Mouse (Mus musculus): ENCODE measurements at regions not wholly inside any gene's neighbourhood (a gene's known extent, or its start where the extent isn't known, plus 50 kb on each side); places are given as distances from the start of the nearest gene placed in this dataset.

GRCm38 (mm10) chr11:90855731-90856130, 167.6 kb upstream of the Tom1l1 start:
- Histone ChIP-seq H3K36me3 (ENCODE audit: control insufficient read depth, insufficient read depth, low read length) (no peaks in the 10 kb centered on the region), H3K4me2 (ENCODE audit: low read depth) (no peak overlapping the region), H3K9ac (ENCODE audit: low read length) (no peak overlapping the region), H3K4me1 (ENCODE audit: control insufficient read depth, insufficient read depth, low read length) (no peaks in the 10 kb centered on the region), H3K27ac (ENCODE audit: low read depth, low read length) (no peak overlapping the region), H3K27me3 (ENCODE audit: control insufficient read depth, insufficient read depth, low read length) (no peaks in the 10 kb centered on the region), H3K4me3 (ENCODE audit: low read depth, low read length) (no peak overlapping the region), H3K9me3 (ENCODE audit: control insufficient read depth, low read length) (no peaks in the 10 kb centered on the region)
- no peak for DNase-seq (ENCODE audit: low spot score)
- ATAC-seq (ENCODE audit: insufficient read depth, low FRiP score, low TSS enrichment) = no peak
- WGBS = 89% methylated on average over 1 of the region's 1 CpGs

- Histone ChIP-seq H3K4me1 (ENCODE audit: control insufficient read depth, insufficient read depth, low read length) (no peaks in the 10 kb centered on the region), H3K27ac (ENCODE audit: low read depth, low read length) (no peak overlapping the region), H3K9me3 (ENCODE audit: control insufficient read depth, low read length) (no peaks in the 10 kb centered on the region), H3K9ac (ENCODE audit: low read length) (no peak overlapping the region), H3K27me3 (ENCODE audit: control insufficient read depth, insufficient read depth, low read length) (no peaks in the 10 kb centered on the region), H3K36me3 (ENCODE audit: control insufficient read depth, insufficient read depth, low read length) (no peaks in the 10 kb centered on the region), H3K4me2 (ENCODE audit: low read depth) (no peak overlapping the region), H3K4me3 (ENCODE audit: low read depth, low read length) (no peak overlapping the region)
- ATAC-seq (ENCODE audit: insufficient read depth, low FRiP score, low TSS enrichment) (no peak), DNase-seq (ENCODE audit: low spot score) (no peak)
- WGBS = 79% methylated on average over 3 of the region's 3 CpGs
Measured at GRCm38 (mm10) chr11:90855324-90855723, 167.2 kb upstream of the Tom1l1 start.

GRCm38 (mm10) chr11:90851221-90851620, 163.1 kb upstream of the Tom1l1 start:
- Histone ChIP-seq H3K9ac (ENCODE audit: low read length) (no peak overlapping the region), H3K27me3 (ENCODE audit: control insufficient read depth, insufficient read depth, low read length) (no peaks in the 10 kb centered on the region), H3K27ac (ENCODE audit: low read depth, low read length) (no peak overlapping the region), H3K4me3 (ENCODE audit: low read depth, low read length) (no peak overlapping the region), H3K9me3 (ENCODE audit: control insufficient read depth, low read length) (no peaks in the 10 kb centered on the region), H3K4me2 (ENCODE audit: low read depth) (no peak overlapping the region), H3K4me1 (ENCODE audit: control insufficient read depth, insufficient read depth, low read length) (no peaks in the 10 kb centered on the region), H3K36me3 (ENCODE audit: control insufficient read depth, insufficient read depth, low read length) (no peaks in the 10 kb centered on the region)
- DNase-seq (ENCODE audit: low spot score) = no peak
- ATAC-seq (ENCODE audit: insufficient read depth, low FRiP score, low TSS enrichment) = no peak

- Histone ChIP-seq H3K4me2 (ENCODE audit: low read depth) (no peak overlapping the region), H3K4me1 (ENCODE audit: control insufficient read depth, insufficient read depth, low read length) (no peaks in the 10 kb centered on the region), H3K9ac (ENCODE audit: low read length) (no peak overlapping the region), H3K27me3 (ENCODE audit: control insufficient read depth, insufficient read depth, low read length) (no peaks in the 10 kb centered on the region), H3K36me3 (ENCODE audit: control insufficient read depth, insufficient read depth, low read length) (no peaks in the 10 kb centered on the region), H3K27ac (ENCODE audit: low read depth, low read length) (no peak overlapping the region), H3K9me3 (ENCODE audit: control insufficient read depth, low read length) (no peaks in the 10 kb centered on the region), H3K4me3 (ENCODE audit: low read depth, low read length) (no peak overlapping the region)
- DNase-seq (ENCODE audit: low spot score) (peak; percentile 23), ATAC-seq (ENCODE audit: insufficient read depth, low FRiP score, low TSS enrichment) (no peak)
- 82% methylated on average over 6 of the region's 6 CpGs for WGBS
Measured at GRCm38 (mm10) chr11:90844925-90845319, 156.8 kb upstream of the Tom1l1 start.

GRCm38 (mm10) chr11:90844266-90844924, 156.2 kb upstream of the Tom1l1 start:
- no peaks in the 10 kb centered on the region for H3K9me3 ChIP-seq (ENCODE audit: control insufficient read depth, low read length)
- no peak overlapping the region for H3K4me2 ChIP-seq (ENCODE audit: low read depth)
- H3K27me3 ChIP-seq (ENCODE audit: control insufficient read depth, insufficient read depth, low read length) = no peaks in the 10 kb centered on the region
- DNase-seq (ENCODE audit: low spot score) = no peak
- no peak for ATAC-seq (ENCODE audit: insufficient read depth, low FRiP score, low TSS enrichment)
- no peak overlapping the region for H3K9ac ChIP-seq (ENCODE audit: low read length)
- no peak overlapping the region for H3K4me3 ChIP-seq (ENCODE audit: low read depth, low read length)
- H3K36me3 ChIP-seq (ENCODE audit: control insufficient read depth, insufficient read depth, low read length) = no peaks in the 10 kb centered on the region
- WGBS = 60% methylated on average over 15 of the region's 15 CpGs
- no peaks in the 10 kb centered on the region for H3K4me1 ChIP-seq (ENCODE audit: control insufficient read depth, insufficient read depth, low read length)
- H3K27ac ChIP-seq (ENCODE audit: low read depth, low read length) = no peak overlapping the region

- Histone ChIP-seq H3K36me3 (ENCODE audit: control insufficient read depth, insufficient read depth, low read length) (no peaks in the 10 kb centered on the region), H3K27me3 (ENCODE audit: control insufficient read depth, insufficient read depth, low read length) (no peaks in the 10 kb centered on the region), H3K4me2 (ENCODE audit: low read depth) (no peak overlapping the region), H3K9ac (ENCODE audit: low read length) (no peak overlapping the region), H3K4me3 (ENCODE audit: low read depth, low read length) (no peak overlapping the region), H3K27ac (ENCODE audit: low read depth, low read length) (no peak overlapping the region), H3K9me3 (ENCODE audit: control insufficient read depth, low read length) (no peaks in the 10 kb centered on the region), H3K4me1 (ENCODE audit: control insufficient read depth, insufficient read depth, low read length) (no peaks in the 10 kb centered on the region)
- 93% methylated on average over 1 of the region's 1 CpGs for WGBS
- ATAC-seq (ENCODE audit: insufficient read depth, low FRiP score, low TSS enrichment) (no peak), DNase-seq (ENCODE audit: low spot score) (no peak)
Measured at GRCm38 (mm10) chr11:90838161-90838560, 150.0 kb upstream of the Tom1l1 start.

GRCm38 (mm10) chr11:90824761-90825160, 136.6 kb upstream of the Tom1l1 start:
- ATAC-seq (ENCODE audit: insufficient read depth, low FRiP score, low TSS enrichment) = no peak
- no peaks in the 10 kb centered on the region for H3K4me1 ChIP-seq (ENCODE audit: control insufficient read depth, insufficient read depth, low read length)

GRCm38 (mm10) chr11:90816727-90817126, 128.6 kb upstream of the Tom1l1 start:
- 70% methylated on average over 2 of the region's 2 CpGs for WGBS
- ATAC-seq (ENCODE audit: insufficient read depth, low FRiP score, low TSS enrichment) (no peak), DNase-seq (ENCODE audit: low spot score) (no peak)
- H3K36me3 ChIP-seq (ENCODE audit: control insufficient read depth, insufficient read depth, low read length) = no peaks in the 10 kb centered on the region
- H3K4me1 ChIP-seq (ENCODE audit: control insufficient read depth, insufficient read depth, low read length) = no peaks in the 10 kb centered on the region
- no peak overlapping the region for H3K27ac ChIP-seq (ENCODE audit: low read depth, low read length)
- no peak overlapping the region for H3K4me3 ChIP-seq (ENCODE audit: low read depth, low read length)
- no peak overlapping the region for H3K4me2 ChIP-seq (ENCODE audit: low read depth)
- no peaks in the 10 kb centered on the region for H3K9me3 ChIP-seq (ENCODE audit: control insufficient read depth, low read length)
- no peak overlapping the region for H3K9ac ChIP-seq (ENCODE audit: low read length)
- no peaks in the 10 kb centered on the region for H3K27me3 ChIP-seq (ENCODE audit: control insufficient read depth, insufficient read depth, low read length)

More at GRCm38 (mm10) chr11:90824761-90825160, 136.6 kb upstream of the Tom1l1 start:
- H3K27ac ChIP-seq (ENCODE audit: low read depth, low read length) = no peak overlapping the region
- H3K27me3 ChIP-seq (ENCODE audit: control insufficient read depth, insufficient read depth, low read length) = no peaks in the 10 kb centered on the region
- no peaks in the 10 kb centered on the region for H3K9me3 ChIP-seq (ENCODE audit: control insufficient read depth, low read length)
- H3K4me2 ChIP-seq (ENCODE audit: low read depth) = no peak overlapping the region
- H3K4me3 ChIP-seq (ENCODE audit: low read depth, low read length) = no peak overlapping the region
- WGBS = 76% methylated on average over 5 of the region's 5 CpGs
- no peak overlapping the region for H3K9ac ChIP-seq (ENCODE audit: low read length)
- no peaks in the 10 kb centered on the region for H3K36me3 ChIP-seq (ENCODE audit: control insufficient read depth, insufficient read depth, low read length)
- no peak for DNase-seq (ENCODE audit: low spot score)

GRCm38 (mm10) chr11:90814471-90814870, 126.3 kb upstream of the Tom1l1 start:
- WGBS = 84% methylated on average over 5 of the region's 5 CpGs
- H3K4me3 ChIP-seq (ENCODE audit: low read depth, low read length) = no peak overlapping the region
- H3K9ac ChIP-seq (ENCODE audit: low read length) = no peak overlapping the region
- H3K27ac ChIP-seq (ENCODE audit: low read depth, low read length) = no peak overlapping the region
- DNase-seq (ENCODE audit: low spot score) = no peak
- no peaks in the 10 kb centered on the region for H3K36me3 ChIP-seq (ENCODE audit: control insufficient read depth, insufficient read depth, low read length)
- no peaks in the 10 kb centered on the region for H3K9me3 ChIP-seq (ENCODE audit: control insufficient read depth, low read length)
- H3K4me2 ChIP-seq (ENCODE audit: low read depth) = no peak overlapping the region
- H3K4me1 ChIP-seq (ENCODE audit: control insufficient read depth, insufficient read depth, low read length) = no peaks in the 10 kb centered on the region
- no peak for ATAC-seq (ENCODE audit: insufficient read depth, low FRiP score, low TSS enrichment)
- H3K27me3 ChIP-seq (ENCODE audit: control insufficient read depth, insufficient read depth, low read length) = no peaks in the 10 kb centered on the region

Data from neural tube, embryonic 11.5 days (tissue).